Mouse (Mus musculus): ENCODE data around the gene Sh3rf3. TPM values are rescaled to one million over a fixed set of nuclear protein-coding genes. Genes with fewer than 3 reads are reported as not detected.

The Sh3rf3 gene
- polyA plus RNA-seq, 1 experiment from 2014 or later: not detected

DNA sequence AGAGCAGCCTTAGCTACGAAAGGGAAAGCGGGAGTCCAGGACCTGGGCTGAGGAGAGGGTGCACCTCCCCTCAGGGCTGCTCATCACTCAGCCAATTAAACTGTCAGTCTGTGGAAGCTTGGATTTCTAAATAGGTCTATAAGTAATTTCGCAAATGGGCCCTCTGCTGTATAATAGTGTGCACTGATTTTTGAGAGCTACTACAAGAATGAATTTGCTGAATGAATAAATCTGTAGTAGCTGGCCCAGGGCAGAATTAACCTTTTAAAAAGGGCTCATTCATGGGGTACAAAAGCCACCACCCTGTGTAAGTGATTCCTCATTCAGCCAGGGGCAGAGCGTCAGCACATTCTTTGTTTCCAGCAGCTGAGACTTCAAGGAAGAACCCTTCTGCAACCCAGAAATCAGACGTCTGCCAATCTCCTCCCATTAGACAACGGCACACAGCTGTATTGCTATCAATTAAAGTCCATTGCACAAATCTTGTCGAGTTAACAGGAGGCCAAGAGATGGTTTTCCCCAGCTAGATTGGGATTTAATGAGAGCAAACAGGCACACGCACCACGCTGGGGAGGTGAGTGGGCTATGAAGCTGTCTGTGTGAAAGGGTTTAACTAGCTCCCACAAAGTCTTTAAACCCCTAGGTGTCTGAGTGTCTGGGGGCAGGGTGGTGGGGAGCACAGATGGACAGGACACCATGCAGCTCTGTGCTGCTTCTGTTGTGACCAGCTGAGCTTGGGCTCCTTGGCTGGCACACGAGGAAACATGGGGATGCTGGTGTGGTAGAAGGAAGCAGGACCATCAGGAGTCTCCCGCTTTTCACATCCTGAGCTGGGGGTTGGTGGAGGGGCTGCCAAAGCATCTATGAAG lies 136.8 kb downstream of the Sh3rf3 start:
- no peak for DNase-seq
- 71% methylated on average over 11 of the region's 11 CpGs for WGBS (ENCODE audit: insufficient replicate concordance)

DNA sequence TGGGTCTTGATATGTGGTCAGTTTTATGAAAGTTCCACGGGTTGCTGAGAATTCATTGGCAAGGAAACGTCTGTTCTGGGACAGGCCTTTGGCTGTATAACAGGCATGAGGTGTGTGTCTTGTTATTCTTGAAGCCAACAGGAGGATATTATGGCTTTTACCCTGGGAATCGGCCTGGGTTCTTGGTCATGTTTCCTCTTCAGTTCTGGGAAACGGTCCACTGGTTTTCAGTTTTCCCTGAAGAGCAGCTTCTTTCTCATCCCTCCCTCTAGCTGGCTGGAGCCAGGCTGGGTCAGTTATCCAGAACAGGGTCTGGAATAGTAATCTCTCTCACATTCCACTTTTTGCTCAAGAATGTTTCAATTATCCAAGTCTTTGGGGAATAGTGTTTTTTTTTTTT lies 147.0 kb downstream of the Sh3rf3 start:
- Histone ChIP-seq H3K9ac (replicated peaks) (no peak overlapping the region), H3K27ac (ENCODE audit: low read depth) (no peak overlapping the region), H3K36me3 (replicated peaks; ENCODE audit: insufficient read depth, low read length) (no peaks in the 10 kb centered on the region), H3K4me1 (ENCODE audit: insufficient read depth) (no peaks in the 10 kb centered on the region), H3K4me3 (ENCODE audit: low read depth, low read length) (no peak overlapping the region), H3K4me2 (ENCODE audit: low read depth, low read length) (no peak overlapping the region), H3K9me3 (ENCODE audit: low read length) (no peaks in the 10 kb centered on the region), H3K27me3 (ENCODE audit: insufficient read depth, low read length) (no peaks in the 10 kb centered on the region)
- no peak for TF ChIP-seq CTCF (IDR thresholded peaks at IDR 0.05; ENCODE audit: low read depth)
- no peak for TF ChIP-seq EP300 (IDR thresholded peaks at IDR 0.05; ENCODE audit: low read depth)
- 64% methylated on average over 4 of the region's 4 CpGs for WGBS (ENCODE audit: insufficient replicate concordance)
- DNase-seq (no peak), ATAC-seq (no peak)

More for the DNA sequence above, 136.8 kb downstream of the Sh3rf3 start:
- Histone ChIP-seq H3K4me3 (ENCODE audit: low read depth, low read length) (no peak overlapping the region), H3K4me2 (ENCODE audit: low read depth, low read length) (no peak overlapping the region), H3K36me3 (replicated peaks; ENCODE audit: insufficient read depth, low read length) (no peaks in the 10 kb centered on the region), H3K9me3 (ENCODE audit: low read length) (no peaks in the 10 kb centered on the region), H3K4me1 (ENCODE audit: insufficient read depth) (no peaks in the 10 kb centered on the region), H3K27me3 (ENCODE audit: insufficient read depth, low read length) (no peaks in the 10 kb centered on the region), H3K27ac (ENCODE audit: low read depth) (no peak overlapping the region), H3K9ac (replicated peaks) (no peak overlapping the region)
- no peak for TF ChIP-seq CTCF (IDR thresholded peaks at IDR 0.05; ENCODE audit: low read depth)
- no peak for TF ChIP-seq EP300 (IDR thresholded peaks at IDR 0.05; ENCODE audit: low read depth)
- ATAC-seq: no peak

DNA sequence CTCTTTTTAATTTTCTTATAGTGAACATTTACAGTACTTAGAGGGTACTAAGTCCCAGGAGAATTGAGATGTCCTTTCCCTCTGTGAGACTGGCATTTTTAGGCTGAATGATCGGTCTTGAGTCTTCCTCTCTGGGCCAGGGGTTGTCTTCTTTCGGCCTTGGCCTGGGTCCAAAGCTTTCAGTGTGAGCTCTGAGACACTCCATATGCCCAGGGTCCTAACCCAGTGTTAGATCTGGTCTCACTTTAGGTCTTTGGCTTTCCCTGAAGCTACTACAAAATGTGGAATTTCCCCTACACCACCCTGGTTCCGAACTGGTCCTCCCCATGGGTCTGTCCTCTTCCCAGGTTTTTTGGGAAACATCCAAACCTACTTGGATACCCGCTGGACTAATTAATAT lies 155.1 kb downstream of the Sh3rf3 start:
- WGBS (ENCODE audit: insufficient replicate concordance): 75% methylated on average over 4 of the region's 4 CpGs
- ATAC-seq: no peak
- TF ChIP-seq EP300 (IDR thresholded peaks at IDR 0.05; ENCODE audit: low read depth) (no peak), CTCF (IDR thresholded peaks at IDR 0.05; ENCODE audit: low read depth) (no peak)

DNA sequence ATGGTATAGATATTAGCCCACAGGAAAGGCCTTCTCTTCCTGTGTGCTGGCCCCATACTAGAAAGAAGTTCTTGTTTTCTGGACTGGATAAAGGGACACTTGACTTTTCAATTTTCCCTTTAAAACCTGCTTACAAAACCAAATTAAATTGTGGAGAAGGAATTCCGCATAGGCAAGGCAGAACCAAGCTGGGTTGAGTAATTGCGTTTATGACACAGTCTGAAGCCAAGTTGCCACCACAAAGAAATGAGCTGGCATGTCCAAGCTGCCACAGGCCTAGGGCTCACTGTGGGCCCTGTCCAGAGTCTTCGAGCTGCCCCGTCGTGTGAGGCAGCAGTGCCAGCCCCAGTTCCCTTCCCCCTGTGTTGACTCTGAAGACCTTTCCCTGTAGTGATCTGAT lies 156.2 kb downstream of the Sh3rf3 start:
- TF ChIP-seq EP300 (IDR thresholded peaks at IDR 0.05; ENCODE audit: low read depth): no peak
- no peak for TF ChIP-seq CTCF (IDR thresholded peaks at IDR 0.05; ENCODE audit: low read depth)
- H3K9me3 ChIP-seq (ENCODE audit: low read length): no peaks in the 10 kb centered on the region
- no peak overlapping the region for H3K4me3 ChIP-seq (ENCODE audit: low read depth, low read length)
- no peak overlapping the region for H3K27ac ChIP-seq (ENCODE audit: low read depth)
- WGBS (ENCODE audit: insufficient replicate concordance): 85% methylated on average over 5 of the region's 5 CpGs
- no peaks in the 10 kb centered on the region for H3K4me1 ChIP-seq (ENCODE audit: insufficient read depth)
- DNase-seq: no peak
- no peak overlapping the region for H3K4me2 ChIP-seq (ENCODE audit: low read depth, low read length)
- H3K27me3 ChIP-seq (ENCODE audit: insufficient read depth, low read length): no peaks in the 10 kb centered on the region
- H3K9ac ChIP-seq (replicated peaks): no peak overlapping the region
- no peaks in the 10 kb centered on the region for H3K36me3 ChIP-seq (replicated peaks; ENCODE audit: insufficient read depth, low read length)
- ATAC-seq: no peak

More for the DNA sequence above, 155.1 kb downstream of the Sh3rf3 start:
- Histone ChIP-seq H3K4me3 (ENCODE audit: low read depth, low read length) (no peak overlapping the region), H3K9me3 (ENCODE audit: low read length) (no peaks in the 10 kb centered on the region), H3K36me3 (replicated peaks; ENCODE audit: insufficient read depth, low read length) (no peaks in the 10 kb centered on the region), H3K4me1 (ENCODE audit: insufficient read depth) (no peaks in the 10 kb centered on the region), H3K27me3 (ENCODE audit: insufficient read depth, low read length) (no peaks in the 10 kb centered on the region), H3K4me2 (ENCODE audit: low read depth, low read length) (no peak overlapping the region), H3K9ac (replicated peaks) (no peak overlapping the region), H3K27ac (ENCODE audit: low read depth) (no peak overlapping the region)
- DNase-seq: no peak

DNA sequence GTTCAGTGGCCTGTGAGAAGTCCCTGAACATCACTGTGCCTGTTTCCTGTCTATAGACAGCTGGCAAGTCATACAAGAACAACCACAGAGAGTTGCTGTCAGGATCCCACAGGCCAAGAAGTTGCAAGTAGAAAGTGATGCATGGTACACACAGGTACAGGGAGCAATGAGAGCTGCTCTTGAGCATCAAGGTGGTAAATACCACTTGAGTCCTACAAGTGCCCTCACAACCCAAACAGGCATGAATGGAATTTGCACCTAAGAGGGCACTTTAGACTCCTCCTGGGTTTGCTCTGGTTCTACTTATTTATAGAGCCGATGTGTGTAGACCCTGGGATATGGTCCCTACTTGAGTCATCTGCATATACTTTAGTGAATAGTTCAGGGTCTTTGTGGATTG lies 159.0 kb downstream of the Sh3rf3 start:
- no peaks in the 10 kb centered on the region for H3K27me3 ChIP-seq (ENCODE audit: insufficient read depth, low read length)
- no peaks in the 10 kb centered on the region for H3K4me1 ChIP-seq (ENCODE audit: insufficient read depth)
- no peak for TF ChIP-seq EP300 (IDR thresholded peaks at IDR 0.05; ENCODE audit: low read depth)
- TF ChIP-seq CTCF (IDR thresholded peaks at IDR 0.05; ENCODE audit: low read depth): no peak
- 70% methylated on average over 1 of the region's 1 CpGs for WGBS (ENCODE audit: insufficient replicate concordance)
- no peak overlapping the region for H3K27ac ChIP-seq (ENCODE audit: low read depth)
- H3K4me3 ChIP-seq (ENCODE audit: low read depth, low read length): no peak overlapping the region
- no peak overlapping the region for H3K9ac ChIP-seq (replicated peaks)
- ATAC-seq (no peak), DNase-seq (no peak)
- H3K9me3 ChIP-seq (ENCODE audit: low read length): no peaks in the 10 kb centered on the region
- H3K36me3 ChIP-seq (replicated peaks; ENCODE audit: insufficient read depth, low read length): no peaks in the 10 kb centered on the region
- no peak overlapping the region for H3K4me2 ChIP-seq (ENCODE audit: low read depth, low read length)

DNA sequence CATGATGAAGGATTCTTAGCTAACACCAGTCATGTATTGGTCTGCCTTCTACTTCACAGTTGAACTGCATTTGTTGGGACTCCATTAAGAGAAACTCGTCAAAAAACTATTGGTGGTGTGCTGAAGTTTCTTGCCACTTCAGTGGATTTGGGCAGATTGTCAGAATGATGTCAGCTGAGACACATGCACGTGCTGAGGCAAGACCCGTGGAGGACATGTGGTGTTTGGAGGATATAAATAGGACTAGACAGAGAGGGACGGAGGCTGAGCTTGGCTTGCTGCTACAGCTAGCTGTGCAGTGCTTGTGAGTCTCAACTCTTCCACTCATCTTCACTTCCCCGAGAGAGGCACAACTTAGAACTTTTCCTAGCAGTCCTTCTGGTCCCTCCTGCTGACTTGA lies 161.0 kb downstream of the Sh3rf3 start:
- Histone ChIP-seq H3K27ac (ENCODE audit: low read depth) (no peak overlapping the region), H3K9me3 (ENCODE audit: low read length) (no peaks in the 10 kb centered on the region), H3K4me3 (ENCODE audit: low read depth, low read length) (no peak overlapping the region), H3K9ac (replicated peaks) (no peak overlapping the region), H3K4me1 (ENCODE audit: insufficient read depth) (no peaks in the 10 kb centered on the region), H3K36me3 (replicated peaks; ENCODE audit: insufficient read depth, low read length) (no peaks in the 10 kb centered on the region), H3K4me2 (ENCODE audit: low read depth, low read length) (no peak overlapping the region), H3K27me3 (ENCODE audit: insufficient read depth, low read length) (no peaks in the 10 kb centered on the region)
- no peak for TF ChIP-seq CTCF (IDR thresholded peaks at IDR 0.05; ENCODE audit: low read depth)
- no peak for TF ChIP-seq EP300 (IDR thresholded peaks at IDR 0.05; ENCODE audit: low read depth)
- ATAC-seq: no peak
- DNase-seq: no peak
- WGBS (ENCODE audit: insufficient replicate concordance): 62% methylated on average over 5 of the region's 5 CpGs
